Mouse (Mus musculus) induced T-regulatory cell, adult 2 months (primary cell): Measurements from ENCODE around the gene Hdgfl3.

Experiments
- DNase-seq: peaks from one replicate; pipeline ENCODE4 v3.0.0-alpha.2; 2012; ENCODE audit warnings: low read depth

The Hdgfl3 gene

GRCm38 (mm10) chr7:81899361-81899760 is 34.9 kb downstream of the Hdgfl3 start:
- no peak for DNase-seq

GRCm38 (mm10) chr7:81885128-81885527 is 49.1 kb downstream of the Hdgfl3 start:
- no peak for DNase-seq

GRCm38 (mm10) chr7:81881600-81881999 is 52.7 kb downstream of the Hdgfl3 start:
- DNase-seq: no peak

- no peak for DNase-seq
Observed at GRCm38 (mm10) chr7:81880797-81881196, 53.5 kb downstream of the Hdgfl3 start.

- no peak for DNase-seq
Observed at GRCm38 (mm10) chr7:81880286-81880685, 54.0 kb downstream of the Hdgfl3 start.

GRCm38 (mm10) chr7:81875372-81875771 is 58.9 kb downstream of the Hdgfl3 start:
- no peak for DNase-seq

GRCm38 (mm10) chr7:81874636-81875035 is 59.6 kb downstream of the Hdgfl3 start:
- no peak for DNase-seq

GRCm38 (mm10) chr7:81873807-81874206 is 60.5 kb downstream of the Hdgfl3 start:
- no peak for DNase-seq

- no peak for DNase-seq
Observed at GRCm38 (mm10) chr7:81872493-81873013, 61.7 kb downstream of the Hdgfl3 start.

GRCm38 (mm10) chr7:81868158-81868557 is 66.1 kb downstream of the Hdgfl3 start:
- peak; percentile 83 for DNase-seq

GRCm38 (mm10) chr7:81867231-81867930 is 66.9 kb downstream of the Hdgfl3 start:
- DNase-seq: no peak

GRCm38 (mm10) chr7:81865937-81866336 is 68.3 kb downstream of the Hdgfl3 start:
- no peak for DNase-seq

- peak; percentile 81 for DNase-seq
Observed at GRCm38 (mm10) chr7:81864552-81864951, 69.7 kb downstream of the Hdgfl3 start.

GRCm38 (mm10) chr7:81862587-81863583 is 71.4 kb downstream of the Hdgfl3 start:
- peak; percentile 76 for DNase-seq

- DNase-seq: no peak
Observed at GRCm38 (mm10) chr7:81861921-81862320, 72.4 kb downstream of the Hdgfl3 start.

GRCm38 (mm10) chr7:81861461-81861860 is 72.8 kb downstream of the Hdgfl3 start:
- DNase-seq: no peak

- DNase-seq: no peak
Observed at GRCm38 (mm10) chr7:81860996-81861395, 73.3 kb downstream of the Hdgfl3 start.

- peak; percentile 29 for DNase-seq
Observed at GRCm38 (mm10) chr7:81860071-81860470, 74.2 kb downstream of the Hdgfl3 start.

- peak; percentile 46 for DNase-seq
Observed at GRCm38 (mm10) chr7:81858968-81859721, 75.1 kb downstream of the Hdgfl3 start, which contains the start of gene Tm6sf1. TSS of gene Tm6sf1 (plus strand) at chr7:81859001.

- no peak for DNase-seq
Observed at GRCm38 (mm10) chr7:81858236-81858635, 76.0 kb downstream of the Hdgfl3 start.

GRCm38 (mm10) chr7:81856221-81856620 is 78.1 kb downstream of the Hdgfl3 start:
- DNase-seq: no peak

- no peak for DNase-seq
Observed at GRCm38 (mm10) chr7:81855694-81856093, 78.6 kb downstream of the Hdgfl3 start, which contains the start of gene Gm10160. TSS of gene Gm10160 (minus strand) at chr7:81855794.
